Mouse (Mus musculus) E14TG2a.4 (cell line): ENCODE measurements around the gene Bcas2.
"Not testable (repeated sequence)": the region's sequence is repeated elsewhere in the genome, so short reads cannot be mapped to it uniquely, and the experiment has no call there.

Source experiments
- H3K27me3 ChIP-seq: 2 replicates; pipeline ENCODE4 v1.6.1; 2014; ENCODE audit warnings: low read length, control low read depth; ENCODE audit not compliant: insufficient read depth
- H3K36me3 ChIP-seq: 2 replicates; pipeline ENCODE4 v1.6.1; 2014; ENCODE audit warnings: low read length, control low read depth; ENCODE audit not compliant: insufficient read depth
- H3K4me1 ChIP-seq: replicated peaks from 2 replicates; pipeline ENCODE4 v1.6.1; 2014; ENCODE audit warnings: low read depth, low read length, control low read depth
- H3K4me3 ChIP-seq: replicated peaks from 2 replicates; pipeline ENCODE4 v1.5.1; 2014; ENCODE audit warnings: mild to moderate bottlenecking, low read length
- H3K9me3 ChIP-seq: 2 replicates; pipeline ENCODE4 v1.6.1; 2014; ENCODE audit warnings: low read length, control low read depth
- CTCF ChIP-seq: conservative IDR thresholded peaks from 2 replicates; pipeline ENCODE4 v1.5.1; 2014; ENCODE audit warnings: low read length
- NANOG ChIP-seq: IDR thresholded peaks from 2 replicates; pipeline ENCODE4 v1.6.1; 2014; ENCODE audit warnings: borderline replicate concordance, low read length, mixed read lengths
- POU5F1 ChIP-seq: IDR thresholded peaks from 2 replicates; pipeline ENCODE4 v1.6.1; 2014; ENCODE audit warnings: low read length, borderline replicate concordance

The Bcas2 gene

DNA sequence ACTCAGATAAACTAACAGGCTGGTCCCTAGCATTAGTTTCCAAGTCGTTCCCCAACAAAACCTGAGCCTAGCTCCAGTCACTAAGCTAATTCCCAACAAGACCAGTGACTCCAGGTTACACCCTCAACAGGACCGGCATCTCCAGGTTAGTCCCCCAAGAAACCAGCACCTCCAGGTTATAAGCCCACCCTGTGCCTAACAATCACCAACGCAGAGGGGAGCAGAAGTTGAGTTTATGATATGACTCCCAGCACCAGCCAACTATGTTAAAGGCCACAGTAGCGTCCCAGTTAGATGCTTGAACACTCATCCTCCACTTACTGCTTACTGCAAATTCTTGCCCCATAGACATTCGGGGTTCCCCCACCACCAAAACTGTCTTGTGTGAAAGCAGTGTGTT lies 27.9 kb downstream of the Bcas2 start:
- H3K4me1 ChIP-seq, result peaks cover 48% of the 10 kb centered on the region
- peaks cover 5% of the 10 kb centered on the region; the same call in 1 of the 2 replicates for H3K36me3 ChIP-seq
- TF ChIP-seq CTCF (no peak), POU5F1 (no peak), NANOG (no peak)
- no peaks in the 10 kb centered on the region for H3K27me3 ChIP-seq
- H3K9me3 ChIP-seq, result peaks cover 19% of the 10 kb centered on the region
- H3K4me3 ChIP-seq, result no peak overlapping the region

DNA sequence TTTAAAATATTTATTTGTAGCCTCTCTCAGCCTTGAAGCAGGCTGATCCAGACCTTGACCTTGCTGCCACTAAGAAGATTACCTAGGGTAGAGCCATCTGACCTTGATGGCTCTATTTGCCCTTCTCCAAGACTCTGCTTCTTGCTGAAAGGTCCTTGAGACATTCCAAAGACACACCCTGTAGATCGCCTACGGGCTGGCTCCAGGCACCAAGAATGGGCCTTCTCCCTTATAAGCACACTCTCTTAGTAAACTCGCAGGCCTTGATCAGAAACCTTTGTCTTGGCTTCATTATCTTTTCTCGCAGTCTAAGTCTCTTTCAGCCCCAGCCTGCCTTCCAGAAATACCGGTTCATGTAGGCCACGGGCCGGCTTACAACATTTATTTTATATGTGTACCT lies 29.6 kb downstream of the Bcas2 start:
- not testable (repeated sequence) for H3K27me3 ChIP-seq, H3K36me3 ChIP-seq, H3K4me3 ChIP-seq
- TF ChIP-seq NANOG, result peak; percentile 33; the same call in 1 of the 2 replicates
- H3K4me1 ChIP-seq, result peaks cover 56% of the 10 kb centered on the region
- peaks cover 19% of the 10 kb centered on the region for H3K9me3 ChIP-seq

DNA sequence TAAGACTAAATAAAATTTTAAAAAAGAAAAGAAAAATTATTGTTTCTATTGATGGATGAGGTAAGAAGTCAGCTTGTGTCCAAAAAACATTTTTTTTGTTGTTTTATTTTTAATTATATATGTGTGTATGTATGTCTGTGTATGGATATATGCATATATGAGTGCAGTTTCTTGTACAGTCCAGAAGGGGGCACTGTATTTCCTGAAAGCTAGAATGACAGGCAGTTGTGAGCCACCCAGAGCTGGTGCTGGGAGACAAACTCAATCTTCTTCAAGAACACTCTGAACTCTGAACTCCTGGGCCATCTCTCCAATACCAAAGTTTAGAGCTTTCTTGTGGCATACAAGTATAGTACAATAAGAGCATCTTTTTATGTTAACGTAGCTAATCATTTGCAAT lies 32.1 kb downstream of the Bcas2 start:
- Histone ChIP-seq H3K4me3 (no peak overlapping the region), H3K9me3 (peaks cover 19% of the 10 kb centered on the region), H3K36me3 (peaks cover 5% of the 10 kb centered on the region; the same call in 1 of the 2 replicates), H3K4me1 (peaks cover 64% of the 10 kb centered on the region), H3K27me3 (no peaks in the 10 kb centered on the region)
- TF ChIP-seq CTCF (peak; percentile 68), POU5F1 (no peak)

DNA sequence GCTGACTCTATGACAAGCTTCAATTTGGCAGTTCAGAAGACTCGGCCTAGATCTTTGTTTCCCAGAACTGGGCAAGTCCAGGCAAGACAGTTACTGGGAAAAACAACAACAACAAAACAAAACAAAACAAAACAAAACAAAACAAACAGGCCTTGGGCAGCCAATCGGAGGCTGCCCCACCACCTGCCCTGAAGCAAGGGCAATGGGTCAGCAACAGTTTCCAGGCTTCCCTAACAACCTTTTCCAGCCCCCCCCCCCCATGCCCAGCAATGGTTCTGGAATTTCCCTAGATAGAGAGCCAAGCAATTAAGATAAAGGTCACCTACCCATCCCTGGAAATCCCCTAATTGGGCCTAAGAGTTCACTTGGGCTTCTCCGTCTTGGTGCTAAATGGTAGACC lies 33.0 kb downstream of the Bcas2 start:
- no peaks in the 10 kb centered on the region for H3K27me3 ChIP-seq
- no peak overlapping the region for H3K4me3 ChIP-seq
- peaks cover 13% of the 10 kb centered on the region for H3K36me3 ChIP-seq
- peaks cover 24% of the 10 kb centered on the region for H3K9me3 ChIP-seq
- TF ChIP-seq CTCF, result no peak
- no peak for TF ChIP-seq POU5F1
- no peak for TF ChIP-seq NANOG
- H3K4me1 ChIP-seq, result peaks cover 64% of the 10 kb centered on the region

DNA sequence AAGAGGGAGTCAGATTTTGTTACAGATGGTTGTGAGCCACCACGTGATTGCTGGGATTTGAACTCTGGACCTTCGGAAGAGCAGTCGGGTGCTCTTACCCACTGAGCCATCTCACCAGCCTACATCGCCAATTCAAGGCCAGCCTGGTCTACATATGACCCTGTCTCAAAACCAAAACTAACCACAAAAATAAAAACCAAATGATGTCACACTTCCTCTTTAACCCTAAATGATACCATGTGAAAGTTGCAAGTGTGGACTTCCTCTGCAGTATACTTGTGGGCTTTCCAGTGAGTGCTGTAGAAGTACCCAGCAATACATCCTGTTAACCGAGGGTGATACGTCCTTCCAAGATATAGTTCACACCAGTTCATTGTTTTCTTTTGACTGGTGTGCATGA lies 34.9 kb downstream of the Bcas2 start:
- TF ChIP-seq CTCF, result no peak
- TF ChIP-seq POU5F1, result no peak
- TF ChIP-seq NANOG, result no peak
- Histone ChIP-seq H3K4me3 (peak overlapping the region; percentile 39; the same call in 1 of the 2 replicates), H3K27me3 (no peaks in the 10 kb centered on the region), H3K4me1 (peaks cover 61% of the 10 kb centered on the region), H3K9me3 (peaks cover 25% of the 10 kb centered on the region), H3K36me3 (peaks cover 24% of the 10 kb centered on the region)

DNA sequence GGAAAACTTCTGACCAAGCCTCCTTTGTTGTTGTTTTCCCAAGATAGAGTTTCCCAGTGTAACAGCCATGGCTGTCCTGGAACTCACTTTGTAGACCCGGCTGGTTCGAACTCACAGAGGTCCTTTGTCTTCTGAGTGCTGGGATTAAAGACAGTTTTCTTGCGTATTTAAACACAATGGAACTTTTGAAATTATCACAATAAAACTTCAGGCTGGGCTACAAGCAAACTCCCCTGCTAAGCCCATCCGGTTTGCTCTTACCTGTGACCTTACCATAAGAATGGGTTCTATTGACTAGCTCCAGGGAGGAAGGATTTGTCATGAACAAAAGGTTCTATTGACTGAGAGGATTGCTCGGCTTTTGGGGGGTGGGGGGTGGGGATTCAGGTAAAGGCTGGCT lies 36.3 kb downstream of the Bcas2 start:
- Histone ChIP-seq H3K36me3 (peaks cover 32% of the 10 kb centered on the region), H3K27me3 (no peaks in the 10 kb centered on the region), H3K9me3 (peaks cover 37% of the 10 kb centered on the region), H3K4me1 (peaks cover 68% of the 10 kb centered on the region), H3K4me3 (peak overlapping the region; percentile 39; the same call in 1 of the 2 replicates)
- no peak for TF ChIP-seq CTCF
- TF ChIP-seq NANOG, result peak; percentile 92
- 0 out of 2 replicates have a peak, but pooled peaks have one; percentile 13 for TF ChIP-seq POU5F1

DNA sequence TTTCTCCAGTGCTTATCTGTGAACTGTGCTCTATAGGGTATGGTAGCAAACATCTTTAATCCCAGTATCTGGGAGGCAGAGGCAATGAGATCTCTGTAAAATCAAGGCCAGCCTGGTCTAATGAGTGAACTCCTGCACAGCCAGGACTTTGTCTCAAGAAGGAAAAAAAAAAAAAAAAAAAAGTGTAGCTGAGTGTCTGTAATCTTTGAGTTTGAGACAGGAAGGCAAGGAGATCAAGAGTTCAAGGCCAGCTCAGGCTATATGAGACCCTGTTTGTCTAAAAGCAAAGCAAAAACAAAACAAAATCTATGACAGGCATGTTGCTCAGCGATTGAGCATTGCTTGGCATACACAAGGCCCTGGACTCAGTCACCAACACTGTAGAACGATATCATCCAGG lies 36.8 kb downstream of the Bcas2 start:
- Histone ChIP-seq H3K9me3 (peaks cover 42% of the 10 kb centered on the region), H3K4me1 (peaks cover 72% of the 10 kb centered on the region), H3K36me3 (peaks cover 32% of the 10 kb centered on the region), H3K27me3 (no peaks in the 10 kb centered on the region), H3K4me3 (0 out of 2 replicates have a peak overlapping the region, but pooled peaks have one; percentile 5)
- TF ChIP-seq NANOG, result no peak
- no peak for TF ChIP-seq CTCF
- no peak for TF ChIP-seq POU5F1

DNA sequence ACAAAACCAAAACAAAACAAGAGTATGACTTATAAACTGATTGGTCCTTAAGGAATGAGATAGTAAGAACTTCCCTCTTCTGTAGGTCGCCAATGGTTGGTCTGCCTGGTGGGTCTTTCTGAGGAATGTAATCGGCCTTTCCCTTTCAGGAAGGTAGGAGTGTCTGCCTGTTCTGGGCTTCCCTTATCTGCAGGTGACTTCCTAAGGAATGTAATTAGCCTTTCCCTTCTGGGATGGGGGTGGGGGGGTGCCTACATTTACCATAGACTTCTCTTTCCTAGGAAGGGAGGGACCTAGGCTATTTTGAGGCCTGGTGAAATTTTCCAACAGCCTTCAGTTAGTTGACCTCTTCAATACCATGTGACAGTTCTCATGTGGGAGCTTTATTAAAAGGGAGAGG lies 39.6 kb downstream of the Bcas2 start:
- TF ChIP-seq CTCF, result no peak
- no peak for TF ChIP-seq POU5F1
- TF ChIP-seq NANOG, result no peak
- Histone ChIP-seq H3K36me3 (peaks cover 32% of the 10 kb centered on the region), H3K9me3 (peaks cover 68% of the 10 kb centered on the region)

DNA sequence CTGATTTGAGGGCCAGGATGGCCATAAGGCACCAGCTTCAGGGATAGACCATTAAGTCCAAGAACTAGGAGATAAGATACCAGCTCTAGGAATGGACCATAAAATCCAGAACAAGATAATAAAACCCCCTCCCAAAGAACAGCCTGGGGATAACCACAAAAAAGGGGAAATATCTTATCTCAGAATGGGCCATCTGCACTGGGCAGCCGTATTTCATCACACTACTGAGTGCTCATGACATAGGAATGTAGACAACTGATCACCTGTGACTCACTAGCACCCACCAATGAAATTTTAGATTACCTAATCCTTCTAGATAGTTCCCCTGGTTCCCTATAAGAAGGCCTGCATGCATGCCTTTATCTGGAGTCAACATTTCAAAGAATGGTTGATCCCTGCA lies 40.7 kb downstream of the Bcas2 start:
- Histone ChIP-seq H3K27me3 (no peaks in the 10 kb centered on the region), H3K4me3 (no peak overlapping the region), H3K4me1 (peaks cover 64% of the 10 kb centered on the region), H3K36me3 (peaks cover 32% of the 10 kb centered on the region), H3K9me3 (peaks cover 75% of the 10 kb centered on the region)
- TF ChIP-seq CTCF (no peak), NANOG (no peak), POU5F1 (no peak)

More for the DNA sequence above, 39.6 kb downstream of the Bcas2 start:
- Histone ChIP-seq H3K4me1 (peaks cover 73% of the 10 kb centered on the region), H3K4me3 (no peak overlapping the region), H3K27me3 (no peaks in the 10 kb centered on the region)
